8 mouse cellular contexts compared by ENCODE assay signal in genomic region chr7:127991643-127992487, GRCm38 (mm10). TPM values are rescaled to one million over a fixed set of nuclear protein-coding genes. Genes with fewer than 3 reads are reported as not detected.
DNase-seq lines count a peak whose midpoint lies in the region; ATAC-seq and TF ChIP-seq lines count a peak whose summit lies in the region.

No protein-coding gene starts in this region.

- no peaks in the 10 kb centered on the region for H3K27me3 ChIP-seq in kidney, embryonic 14.5 days (ENCODE audit: control insufficient read depth, insufficient read depth, low read length)
- no peaks in the 10 kb centered on the region for H3K27me3 ChIP-seq in limb, embryonic 15.5 days
- no peaks in the 10 kb centered on the region for H3K27me3 ChIP-seq in myocyte (ENCODE audit: control insufficient read depth, insufficient read depth, insufficient read length)
- no peaks in the 10 kb centered on the region for H3K27me3 ChIP-seq in stomach, postnatal 0 days (ENCODE audit: control insufficient read depth, insufficient read depth, low read length)

- no peak overlapping the region for H3K4me3 ChIP-seq in kidney, embryonic 14.5 days (ENCODE audit: low read length)
- H3K4me3 ChIP-seq in limb, embryonic 15.5 days, result no peak overlapping the region
- no peak overlapping the region for H3K4me3 ChIP-seq in myocyte
- H3K4me3 ChIP-seq in stomach, postnatal 0 days (ENCODE audit: low read depth, low read length), result no peak overlapping the region

- no peak overlapping the region for H3K27ac ChIP-seq in kidney, embryonic 14.5 days (ENCODE audit: low read depth, low read length)
- H3K27ac ChIP-seq in limb, embryonic 15.5 days, result peak overlapping the region; percentile 17; the same call in 1 of the 2 replicates
- H3K27ac ChIP-seq in stomach, postnatal 0 days (replicated peaks), result peak overlapping the region; percentile 90

- H3K36me3 ChIP-seq in kidney, embryonic 14.5 days (ENCODE audit: control insufficient read depth, insufficient read depth, low read length), result peaks cover 48% of the 10 kb centered on the region
- H3K36me3 ChIP-seq in limb, embryonic 15.5 days, result peaks cover 32% of the 10 kb centered on the region
- peaks cover 24% of the 10 kb centered on the region for H3K36me3 ChIP-seq in myocyte (ENCODE audit: control insufficient read depth, insufficient read depth)
- peaks cover 6% of the 10 kb centered on the region; the same call in 1 of the 2 replicates for H3K36me3 ChIP-seq in stomach, postnatal 0 days (ENCODE audit: control insufficient read depth, insufficient read depth, low read length)

- peaks cover 16% of the 10 kb centered on the region; the same call in 1 of the 2 replicates for H3K4me1 ChIP-seq in kidney, embryonic 14.5 days (ENCODE audit: control insufficient read depth, insufficient read depth, low read length)
- H3K4me1 ChIP-seq in limb, embryonic 15.5 days, result peaks cover 24% of the 10 kb centered on the region
- no peaks in the 10 kb centered on the region for H3K4me1 ChIP-seq in stomach, postnatal 0 days (replicated peaks; ENCODE audit: control insufficient read depth, insufficient read depth)

- no peak overlapping the region for H3K9ac ChIP-seq in kidney, embryonic 14.5 days (ENCODE audit: low read depth, low read length)
- no peak overlapping the region for H3K9ac ChIP-seq in limb, embryonic 15.5 days
- H3K9ac ChIP-seq in stomach, postnatal 0 days (ENCODE audit: low read length), result no peak overlapping the region

- no peak overlapping the region for H3K4me2 ChIP-seq in kidney, embryonic 14.5 days (replicated peaks; ENCODE audit: low read depth, low read length)
- H3K4me2 ChIP-seq in limb, embryonic 15.5 days, result 0 out of 2 replicates have a peak overlapping the region, but pooled peaks have one; percentile 58
- H3K4me2 ChIP-seq in myocyte (ENCODE audit: low read depth), result peak overlapping the region; percentile 35
- H3K4me2 ChIP-seq in stomach, postnatal 0 days (replicated peaks; ENCODE audit: low read depth), result peak overlapping the region; percentile 58

- no peaks in the 10 kb centered on the region for H3K9me3 ChIP-seq in kidney, embryonic 14.5 days (ENCODE audit: control insufficient read depth, low read length)
- no peaks in the 10 kb centered on the region for H3K9me3 ChIP-seq in limb, embryonic 15.5 days
- H3K9me3 ChIP-seq in stomach, postnatal 0 days (ENCODE audit: control insufficient read depth, low read length), result no peaks in the 10 kb centered on the region

- DNase-seq in 3T3-L1 (ENCODE audit: low read depth, low spot score), result peak; percentile 82
- peak; percentile 83 for DNase-seq in ZHBTc4 (ENCODE audit: low read depth, low spot score)
- DNase-seq in embryo, embryonic 10.5 days (ENCODE audit: low spot score), result peak; percentile 88
- peak; percentile 85 for DNase-seq in stomach, postnatal 0 days (ENCODE audit: low spot score)

- no peak overlapping the region for H3ac ChIP-seq in myocyte (ENCODE audit: control insufficient read depth, insufficient read length)

- H3K79me2 ChIP-seq in myocyte (ENCODE audit: control insufficient read depth, insufficient read depth), result no peaks in the 10 kb centered on the region

- WGBS in kidney, embryonic 14.5 days, result 53% methylated on average over 6 of the region's 6 CpGs
- 45% methylated on average over 6 of the region's 6 CpGs for WGBS in limb, embryonic 15.5 days
- 42% methylated on average over 6 of the region's 6 CpGs for WGBS in stomach, postnatal 0 days

- no peak for TF ChIP-seq EP300 in stomach, postnatal 0 days (optimal IDR thresholded peaks at IDR 0.05)

- no peak for TF ChIP-seq POLR2A in myocyte (IDR thresholded peaks at IDR 0.05; ENCODE audit: insufficient read length, low read depth)

- ATAC-seq in granulocyte monocyte progenitor cell, adult 5-6 weeks (replicated peaks; ENCODE audit: poor library complexity, severe bottlenecking), result peak; percentile 49
- 0 out of 2 replicates have a peak, but pooled peaks have one; percentile 16 for ATAC-seq in kidney, embryonic 14.5 days (ENCODE audit: low FRiP score, low TSS enrichment)
- ATAC-seq in limb, embryonic 15.5 days (ENCODE audit: insufficient number of reproducible peaks, low FRiP score, low TSS enrichment, low read depth), result no peak
- ATAC-seq in stomach, postnatal 0 days (ENCODE audit: low FRiP score, low TSS enrichment), result peak; percentile 58

- peak; percentile 78 for TF ChIP-seq CTCF in stomach, postnatal 0 days (IDR thresholded peaks at IDR 0.05; ENCODE audit: low read depth)

TF ChIP-seq in myocyte, 11 proteins besides CTCF, POLR2A, EP300 and RAD21:
- TF ChIP-seq CEBPB (IDR thresholded peaks at IDR 0.05; ENCODE audit: insufficient read depth, poor library complexity, severe bottlenecking) (no peak), POLR2AphosphoS2 (IDR thresholded peaks at IDR 0.05; ENCODE audit: insufficient read length, low read depth) (peak; percentile 67)

RNA-seq across cellular contexts. Expression of gene Pycard, which starts 1.8 kb away (rescaled TPM):
- 115 and 175 TPM in 2 replicates for total RNA-seq in granulocyte monocyte progenitor cell, adult 5-6 weeks (2014; fragmentation: Nextera tagmentation)
- 62.6 and 101 TPM in 2 replicates for total RNA-seq in granulocyte monocyte progenitor cell, adult 5-6 weeks (2017)
- polyA plus RNA-seq in kidney, embryonic 14.5 days (2014; fragmentation: Nextera tagmentation; extraction: Ambion mirVana), result 39.5 and 47.3 TPM in 2 replicates
- polyA plus RNA-seq in limb, embryonic 15.5 days (2015; fragmentation: Nextera tagmentation; extraction: Ambion mirVana), result 150 and 154 TPM in 2 replicates
- polyA plus RNA-seq in myocyte (2012; fragmentation: generic; extraction: Trizol), result 3.9 TPM
- polyA plus RNA-seq in stomach, postnatal 0 days (2015; fragmentation: Nextera tagmentation; extraction: Ambion mirVana), result 266 and 273 TPM in 2 replicates

RNA-seq across cellular contexts. Expression of gene Trim72, which starts 11.9 kb away (rescaled TPM):
- not detected in 2 replicates for total RNA-seq in granulocyte monocyte progenitor cell, adult 5-6 weeks (2014; fragmentation: Nextera tagmentation)
- not detected in 2 replicates for total RNA-seq in granulocyte monocyte progenitor cell, adult 5-6 weeks (2017)
- polyA plus RNA-seq in kidney, embryonic 14.5 days (2014; fragmentation: Nextera tagmentation; extraction: Ambion mirVana), result 0.14 TPM in 1 of 2 replicates, not detected in the other
- 3.1 and 8.4 TPM in 2 replicates for polyA plus RNA-seq in limb, embryonic 15.5 days (2015; fragmentation: Nextera tagmentation; extraction: Ambion mirVana)
- polyA plus RNA-seq in myocyte (2012; fragmentation: generic; extraction: Trizol), result 468 TPM
- 0.38 and 0.52 TPM in 2 replicates for polyA plus RNA-seq in stomach, postnatal 0 days (2015; fragmentation: Nextera tagmentation; extraction: Ambion mirVana)

RNA-seq across cellular contexts. Expression of gene Fus, which starts 24.6 kb away (rescaled TPM):
- total RNA-seq in granulocyte monocyte progenitor cell, adult 5-6 weeks (2014; fragmentation: Nextera tagmentation), result 319 and 323 TPM in 2 replicates
- total RNA-seq in granulocyte monocyte progenitor cell, adult 5-6 weeks (2017), result 60.8 and 62.2 TPM in 2 replicates
- 62.7 and 77.7 TPM in 2 replicates for polyA plus RNA-seq in kidney, embryonic 14.5 days (2014; fragmentation: Nextera tagmentation; extraction: Ambion mirVana)
- polyA plus RNA-seq in limb, embryonic 15.5 days (2015; fragmentation: Nextera tagmentation; extraction: Ambion mirVana), result 339 and 390 TPM in 2 replicates
- polyA plus RNA-seq in myocyte (2012; fragmentation: generic; extraction: Trizol), result 231 TPM
- polyA plus RNA-seq in stomach, postnatal 0 days (2015; fragmentation: Nextera tagmentation; extraction: Ambion mirVana), result 124 and 130 TPM in 2 replicates

RNA-seq across cellular contexts. Expression of gene Prss36, which starts 45.3 kb away (rescaled TPM):
- 0.92 and 7.3 TPM in 2 replicates for total RNA-seq in granulocyte monocyte progenitor cell, adult 5-6 weeks (2014; fragmentation: Nextera tagmentation)
- 0.90 and 3.3 TPM in 2 replicates for total RNA-seq in granulocyte monocyte progenitor cell, adult 5-6 weeks (2017)
- polyA plus RNA-seq in kidney, embryonic 14.5 days (2014; fragmentation: Nextera tagmentation; extraction: Ambion mirVana), result 12.1 and 12.4 TPM in 2 replicates
- polyA plus RNA-seq in limb, embryonic 15.5 days (2015; fragmentation: Nextera tagmentation; extraction: Ambion mirVana), result 11.6 and 12.9 TPM in 2 replicates
- polyA plus RNA-seq in myocyte (2012; fragmentation: generic; extraction: Trizol), result 10.6 TPM
- 9.1 and 9.7 TPM in 2 replicates for polyA plus RNA-seq in stomach, postnatal 0 days (2015; fragmentation: Nextera tagmentation; extraction: Ambion mirVana)

Comparison
In these comparisons a context has a peak if more than half of its experiments do, and no peak if none do; other contexts are left out.
1. RNA of gene Trim72, which starts 11.9 kb away (polyA plus RNA-seq): 468 TPM in myocyte (single experiment); 3.1 to 8.4 TPM in limb, embryonic 15.5 days, 0.38 to 0.52 TPM in stomach, postnatal 0 days and 0.14 TPM in kidney, embryonic 14.5 days; every median in the first group is over 10 times any median in the second.
2. Peak in every context shown above with its lines, with median percentiles within 50 percentile points of each other: DNase-seq.